Mouse (Mus musculus): ENCODE data around the gene Clic1. TPM values are rescaled to one million over a fixed set of nuclear protein-coding genes. Genes with fewer than 3 reads are reported as not detected.
"Not testable (repeated sequence)": the region's sequence is repeated elsewhere in the genome, so short reads cannot be mapped to it uniquely, and the experiment has no call there.

The Clic1 gene
- polyA plus RNA-seq, 1 experiment from 2014 or later, result 217 TPM

GRCm38 (mm10) chr17:35033703-35034102 is 16.1 kb upstream of the Clic1 start:
- not testable (repeated sequence) for H3K36me3 ChIP-seq; H3K9me3 ChIP-seq (replicated peaks); H3K4me3 ChIP-seq; DNase-seq (ENCODE audit: low spot score); H3K27me3 ChIP-seq (ENCODE audit: low read depth, poor library complexity, severe bottlenecking); H3K27ac ChIP-seq (replicated peaks)
- WGBS, result 89% methylated on average over 1 of the region's 1 CpGs
- peaks cover 22% of the 10 kb centered on the region for H3K4me1 ChIP-seq

DNA sequence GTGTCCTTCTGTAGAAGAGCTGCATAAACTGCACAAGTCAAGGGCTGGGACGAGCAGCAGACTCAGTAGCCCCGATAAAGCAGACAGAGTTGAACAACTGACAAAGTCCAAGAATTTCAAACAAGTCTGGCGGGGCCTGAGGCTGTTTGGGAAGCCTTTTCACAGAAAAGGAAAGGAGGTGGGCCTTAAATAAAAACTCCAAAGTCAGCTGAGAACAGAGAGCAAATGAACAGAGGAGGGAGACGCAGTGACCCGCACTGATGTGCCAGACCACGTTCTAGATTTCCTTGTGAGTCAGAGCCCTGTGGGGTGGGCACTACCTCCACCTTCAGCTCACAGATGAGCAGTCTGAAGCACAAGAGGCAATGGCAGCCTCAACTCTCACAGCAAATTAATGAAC is 14.9 kb upstream of the Clic1 start:
- H3K4me3 ChIP-seq, result no peak overlapping the region
- WGBS, result 86% methylated on average over 6 of the region's 6 CpGs

DNA sequence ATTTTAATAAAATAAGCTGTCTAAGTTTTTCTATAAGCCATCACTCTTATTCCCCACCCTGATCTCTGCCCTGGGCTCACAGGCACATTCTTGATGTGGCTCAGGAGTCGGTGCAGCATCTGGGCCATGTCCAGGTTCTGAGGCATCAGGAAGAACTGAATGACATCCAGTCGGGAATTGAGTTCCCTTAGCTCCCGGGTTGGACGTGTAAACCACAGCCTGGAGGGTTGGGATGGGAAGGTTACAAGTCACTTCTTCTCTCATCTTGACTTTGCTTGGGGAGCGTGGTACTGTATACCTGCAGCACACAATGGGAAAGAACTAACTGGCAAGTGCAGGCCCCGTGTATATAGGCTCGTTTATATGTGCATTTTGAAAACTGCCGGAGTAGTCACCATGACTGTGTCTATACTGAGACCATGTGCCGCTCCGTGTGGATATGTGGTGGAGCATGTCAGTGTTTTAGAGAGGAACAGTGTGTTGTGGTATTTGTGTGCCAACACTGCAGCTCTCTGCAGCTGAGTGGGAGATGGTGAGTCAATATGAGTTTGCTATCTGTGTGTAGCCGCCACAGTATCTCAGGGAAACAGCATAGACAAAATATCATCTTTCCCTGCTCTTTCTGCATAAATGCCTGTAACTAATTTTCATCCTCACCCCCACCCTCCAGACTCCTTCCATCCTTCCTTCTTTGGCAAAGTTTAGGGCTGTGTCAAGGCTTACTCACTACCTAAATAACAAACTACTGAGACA is 10.5 kb upstream of the Clic1 start:
- Histone ChIP-seq H3K4me3 (no peak overlapping the region), H3K27me3 (ENCODE audit: low read depth, poor library complexity, severe bottlenecking) (no peaks in the 10 kb centered on the region), H3K36me3 (no peaks in the 10 kb centered on the region), H3K9me3 (replicated peaks) (no peaks in the 10 kb centered on the region), H3K27ac (replicated peaks) (no peak overlapping the region), H3K4me1 (peaks cover 7% of the 10 kb centered on the region; the same call in 1 of the 2 replicates)
- no peak for DNase-seq (ENCODE audit: low spot score)
- WGBS, result 91% methylated on average over 11 of the region's 11 CpGs

More for the DNA sequence above, 14.9 kb upstream of the Clic1 start:
- Histone ChIP-seq H3K4me1 (peaks cover 12% of the 10 kb centered on the region), H3K27me3 (ENCODE audit: low read depth, poor library complexity, severe bottlenecking) (no peaks in the 10 kb centered on the region), H3K36me3 (no peaks in the 10 kb centered on the region), H3K9me3 (replicated peaks) (no peaks in the 10 kb centered on the region), H3K27ac (replicated peaks) (no peak overlapping the region)
- DNase-seq (ENCODE audit: low spot score), result no peak

GRCm38 (mm10) chr17:35043794-35044193 is 6.0 kb upstream of the Clic1 start:
- no peak for DNase-seq (ENCODE audit: low spot score)
- no peaks in the 10 kb centered on the region for H3K36me3 ChIP-seq
- peaks cover 52% of the 10 kb centered on the region for H3K4me1 ChIP-seq
- no peak overlapping the region for H3K4me3 ChIP-seq
- no peaks in the 10 kb centered on the region for H3K9me3 ChIP-seq (replicated peaks)
- 0 out of 2 replicates have a peak, but pooled peaks cover 4% of the 10 kb centered on the region for H3K27me3 ChIP-seq (ENCODE audit: low read depth, poor library complexity, severe bottlenecking)
- H3K27ac ChIP-seq (replicated peaks), result no peak overlapping the region
- 91% methylated on average over 4 of the region's 4 CpGs for WGBS

- Histone ChIP-seq H3K4me3 (peak overlapping the region; percentile 72), H3K36me3 (no peaks in the 10 kb centered on the region), H3K27ac (replicated peaks) (peak overlapping the region; percentile 97), H3K9me3 (replicated peaks) (no peaks in the 10 kb centered on the region), H3K4me1 (peaks cover 66% of the 10 kb centered on the region), H3K27me3 (ENCODE audit: low read depth, poor library complexity, severe bottlenecking) (0 out of 2 replicates have a peak, but pooled peaks cover 4% of the 10 kb centered on the region)
- 90% methylated on average over 7 of the region's 7 CpGs for WGBS
- DNase-seq (ENCODE audit: low spot score), result no peak
Measured at GRCm38 (mm10) chr17:35044904-35045806, 4.6 kb upstream of the Clic1 start.

DNA sequence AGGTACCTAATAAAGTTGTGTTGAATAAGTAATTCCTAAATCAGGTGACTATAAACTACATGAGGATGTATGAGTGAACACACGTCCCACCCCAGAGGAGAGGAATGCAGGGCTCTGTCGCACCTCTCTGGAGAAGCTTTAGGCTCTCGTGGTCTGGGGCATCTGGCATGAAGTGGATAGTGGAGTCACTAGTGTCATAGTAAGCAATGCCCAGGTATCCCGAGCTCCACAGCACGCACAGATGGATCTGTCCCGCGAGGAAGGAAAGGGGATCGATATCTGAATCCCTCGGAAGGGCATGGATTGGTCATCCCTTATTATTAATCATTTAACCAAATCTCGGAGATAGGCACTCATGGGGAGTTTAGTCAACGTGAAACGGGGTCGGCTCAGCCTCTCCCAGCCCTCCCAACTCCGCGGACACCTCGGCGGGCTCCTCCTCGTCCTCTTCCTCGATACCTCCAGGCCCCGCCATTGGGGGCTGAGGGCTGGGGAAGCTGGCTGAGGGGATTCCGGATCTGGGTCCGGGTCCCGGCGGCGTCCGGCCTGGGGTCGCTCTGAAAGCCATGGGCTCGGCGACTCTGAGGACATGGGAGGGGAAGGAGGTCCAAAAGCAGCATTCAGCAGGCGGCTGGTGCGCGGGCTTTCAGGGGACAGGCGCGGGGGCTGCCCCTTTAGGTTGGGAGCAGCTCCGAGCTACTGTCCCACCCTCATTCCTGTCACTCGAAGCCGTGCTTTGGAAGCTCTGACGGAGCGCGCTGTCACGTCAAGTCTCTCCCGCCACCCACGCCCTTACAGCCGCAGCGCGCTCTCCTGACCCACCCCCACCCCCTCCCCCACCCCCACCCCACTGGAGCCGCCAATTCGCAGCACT is 3.7 kb upstream of the Clic1 start:
- 5% methylated on average over 48 of the region's 48 CpGs for WGBS
- peak overlapping the region; percentile 97 for H3K27ac ChIP-seq (replicated peaks)
- no peaks in the 10 kb centered on the region for H3K36me3 ChIP-seq
- 0 out of 2 replicates have a peak, but pooled peaks cover 4% of the 10 kb centered on the region for H3K27me3 ChIP-seq (ENCODE audit: low read depth, poor library complexity, severe bottlenecking)
- no peak for DNase-seq (ENCODE audit: low spot score)
- H3K9me3 ChIP-seq (replicated peaks), result no peaks in the 10 kb centered on the region
- H3K4me3 ChIP-seq, result peak overlapping the region; percentile 72
- H3K4me1 ChIP-seq, result peaks cover 75% of the 10 kb centered on the region

GRCm38 (mm10) chr17:35046681-35047455 is 2.9 kb upstream of the Clic1 start, which contains the start of gene Msh5:
TSS of gene Msh5 (minus strand) at chr17:35046745.
- peak within 1 kb of the TSS; percentile 97 for H3K27ac ChIP-seq (replicated peaks)
- H3K4me1 ChIP-seq, result peaks cover 83% of the 10 kb centered on the region
- peak; percentile 100 for DNase-seq (ENCODE audit: low spot score)
- H3K9me3 ChIP-seq (replicated peaks), result no peaks in the 10 kb centered on the region
- H3K4me3 ChIP-seq, result peak within 1 kb of the TSS; percentile 72
- H3K36me3 ChIP-seq, result no peaks in the 10 kb centered on the region
- H3K27me3 ChIP-seq (ENCODE audit: low read depth, poor library complexity, severe bottlenecking), result 0 out of 2 replicates have a peak, but pooled peaks cover 4% of the 10 kb centered on the region
- WGBS, result 2% methylated on average over 33 of the region's 33 CpGs

- peaks cover 91% of the 10 kb centered on the region for H3K4me1 ChIP-seq
- DNase-seq (ENCODE audit: low spot score), result no peak
- peaks cover 5% of the 10 kb centered on the region for H3K36me3 ChIP-seq
- H3K27ac ChIP-seq (replicated peaks), result peak overlapping the region; percentile 97
- H3K4me3 ChIP-seq, result 0 out of 2 replicates have a peak overlapping the region, but pooled peaks have one; percentile 21
- no peaks in the 10 kb centered on the region for H3K9me3 ChIP-seq (replicated peaks)
- 63% methylated on average over 1 of the region's 1 CpGs for WGBS
- H3K27me3 ChIP-seq (ENCODE audit: low read depth, poor library complexity, severe bottlenecking), result 0 out of 2 replicates have a peak, but pooled peaks cover 4% of the 10 kb centered on the region
Measured at GRCm38 (mm10) chr17:35047688-35048087, 2.1 kb upstream of the Clic1 start.

GRCm38 (mm10) chr17:35048149-35048931 is 1.4 kb upstream of the Clic1 start:
- Histone ChIP-seq H3K4me3 (peak overlapping the region; percentile 21; the same call in 1 of the 2 replicates), H3K9me3 (replicated peaks) (no peaks in the 10 kb centered on the region), H3K36me3 (peaks cover 12% of the 10 kb centered on the region), H3K4me1 (peaks cover 95% of the 10 kb centered on the region), H3K27ac (replicated peaks) (peak overlapping the region; percentile 97), H3K27me3 (ENCODE audit: low read depth, poor library complexity, severe bottlenecking) (0 out of 2 replicates have a peak, but pooled peaks cover 4% of the 10 kb centered on the region)
- no peak for DNase-seq (ENCODE audit: low spot score)
- WGBS, result 38% methylated on average over 11 of the region's 11 CpGs

DNA sequence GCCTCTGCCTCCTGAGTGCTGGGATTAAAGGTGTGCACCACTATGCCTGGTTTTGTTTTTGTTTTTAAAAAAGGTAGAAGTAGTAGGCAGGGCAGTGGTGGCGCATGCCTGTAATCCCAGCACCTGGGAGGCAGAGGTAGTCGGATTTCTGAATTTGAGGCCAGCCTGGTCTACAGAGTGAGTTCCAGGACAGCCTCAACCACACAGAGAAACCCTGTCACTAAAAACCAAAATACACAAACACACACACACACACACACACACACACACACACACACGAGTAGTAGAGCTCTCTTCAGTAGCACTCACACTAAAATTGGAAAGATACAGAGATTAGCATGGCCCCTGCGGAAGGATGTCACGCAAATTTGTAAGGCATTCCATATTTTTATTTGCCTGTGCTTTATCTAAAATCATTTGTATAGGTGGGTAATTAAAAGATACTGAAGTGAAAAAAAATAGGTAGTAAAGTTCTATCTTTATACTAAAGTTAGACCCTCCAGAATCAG is 780 bp upstream of the Clic1 start:
- Histone ChIP-seq H3K27me3 (ENCODE audit: low read depth, poor library complexity, severe bottlenecking) (0 out of 2 replicates have a peak, but pooled peaks cover 4% of the 10 kb centered on the region), H3K4me1 (peaks cover 91% of the 10 kb centered on the region), H3K27ac (replicated peaks) (peak overlapping the region; percentile 97), H3K4me3 (peak overlapping the region; percentile 70), H3K9me3 (replicated peaks) (no peaks in the 10 kb centered on the region; the same call in 1 of the 2 replicates), H3K36me3 (peaks cover 18% of the 10 kb centered on the region)
- 63% methylated on average over 5 of the region's 5 CpGs for WGBS
- DNase-seq (ENCODE audit: low spot score), result no peak
